Mouse (Mus musculus): ENCODE measurements around the gene Sh3rf3.

DNA sequence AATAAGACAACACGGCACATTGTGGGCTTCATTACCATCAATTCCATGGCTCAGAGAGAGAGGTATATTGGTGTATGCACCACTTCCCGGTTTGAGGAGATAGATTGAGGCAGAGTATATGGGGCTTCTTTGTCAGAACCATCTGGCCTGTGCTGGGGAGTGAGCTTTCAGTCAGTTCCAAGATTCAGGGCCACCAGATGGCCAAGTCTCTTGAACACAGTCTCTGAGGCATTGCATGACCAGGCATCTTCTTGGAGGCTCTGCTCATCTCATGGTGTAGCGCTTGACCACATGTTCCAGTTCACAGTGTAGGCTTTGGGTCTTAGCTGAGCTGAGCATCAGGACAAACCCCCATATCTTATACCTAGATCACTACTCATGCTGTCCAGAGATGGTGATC, 28.8 kb downstream of the Sh3rf3 start:
- TF ChIP-seq CTCF (conservative IDR thresholded peaks at IDR 0.05; ENCODE audit: low read length): no peak
- TF ChIP-seq NANOG (IDR thresholded peaks at IDR 0.05; ENCODE audit: borderline replicate concordance, low read length): no peak
- no peak for TF ChIP-seq POU5F1 (IDR thresholded peaks at IDR 0.05; ENCODE audit: borderline replicate concordance, low read length)

Data from E14TG2a.4 (cell line).